Mouse (Mus musculus): ENCODE results near the gene Csnka2ip. TPM values are rescaled to one million over a fixed set of nuclear protein-coding genes. Genes with fewer than 3 reads are reported as not detected.

Csnka2ip gene
- total RNA-seq, 2 experiments from 2014 or later: not detected

Other genes with a start within 250 kb of the Csnka2ip start
- gene 4930453N24Rik, start 168.8 kb upstream of the Csnka2ip start, total RNA-seq (2015): 47.2 and 51.2 TPM in 2 replicates
- 22.5 and 33.8 TPM in 2 replicates for gene 4930453N24Rik, start 168.8 kb upstream of the Csnka2ip start, total RNA-seq (2017)
- 28.5 and 29.3 TPM in 2 replicates for gene Zfp654, start 249.2 kb upstream of the Csnka2ip start, total RNA-seq (2015)
- gene Zfp654, start 249.2 kb upstream of the Csnka2ip start, total RNA-seq (2017): 12.6 and 19.9 TPM in 2 replicates
- gene Cggbp1, start 249.6 kb upstream of the Csnka2ip start, total RNA-seq (2015): 119 and 134 TPM in 2 replicates
- gene Cggbp1, start 249.6 kb upstream of the Csnka2ip start, total RNA-seq (2017): 81.9 and 107 TPM in 2 replicates